Mouse (Mus musculus): Measurements from ENCODE around the gene Pnpla2. TPM values are rescaled to one million over a fixed set of nuclear protein-coding genes. Genes with fewer than 3 reads are reported as not detected.
"Not testable (repeated sequence)": the region's sequence is repeated elsewhere in the genome, so short reads cannot be mapped to it uniquely, and the experiment has no call there.

The Pnpla2 gene
- total RNA-seq, 2 experiments from 2014 or later: 173 to 205 TPM

GRCm38 (mm10) chr7:141446374-141446773, 8.6 kb upstream of the Pnpla2 start:
- not testable (repeated sequence) for DNase-seq (ENCODE audit: low spot score in 2 of 2)

GRCm38 (mm10) chr7:141447110-141447991, 7.6 kb upstream of the Pnpla2 start, which contains the start of gene Rplp2:
Rplp2 (plus strand) TSS chr7:141447370.
- peak; percentile 89 for DNase-seq (ENCODE audit: low spot score in 2 of 2)

- DNase-seq (ENCODE audit: low spot score in 2 of 2): no peak
Measured at GRCm38 (mm10) chr7:141451928-141452327, 3.1 kb upstream of the Pnpla2 start.

- DNase-seq (ENCODE audit: low spot score in 2 of 2): no peak
Measured at GRCm38 (mm10) chr7:141453636-141454035, 1.4 kb upstream of the Pnpla2 start.

- peak in 1 of 2 experiments; percentile 54 for DNase-seq (ENCODE audit: low spot score in 2 of 2)
Measured at GRCm38 (mm10) chr7:141455610-141456314, 764 bp downstream of the Pnpla2 start.

- DNase-seq (ENCODE audit: low spot score in 2 of 2): no peak
Measured at GRCm38 (mm10) chr7:141456739-141457138, 1.7 kb downstream of the Pnpla2 start.

GRCm38 (mm10) chr7:141457236-141457635, 2.2 kb downstream of the Pnpla2 start:
- DNase-seq (ENCODE audit: low spot score in 2 of 2): no peak

- no peak for DNase-seq (ENCODE audit: low spot score in 2 of 2)
Measured at GRCm38 (mm10) chr7:141457986-141458660, 3.1 kb downstream of the Pnpla2 start.

- no peak for DNase-seq (ENCODE audit: low spot score in 2 of 2)
Measured at GRCm38 (mm10) chr7:141458661-141459060, 3.7 kb downstream of the Pnpla2 start.

GRCm38 (mm10) chr7:141459301-141459711, 4.3 kb downstream of the Pnpla2 start:
- no peak for DNase-seq (ENCODE audit: low spot score in 2 of 2)

GRCm38 (mm10) chr7:141460001-141460390, 5.0 kb downstream of the Pnpla2 start:
- no peak for DNase-seq (ENCODE audit: low spot score in 2 of 2)

GRCm38 (mm10) chr7:141460391-141461113, 5.6 kb downstream of the Pnpla2 start, which contains the start of gene Cracr2b:
Cracr2b (plus strand) TSS chr7:141461094.
- DNase-seq (ENCODE audit: low spot score in 2 of 2): no peak

GRCm38 (mm10) chr7:141461521-141462332, 6.7 kb downstream of the Pnpla2 start:
- peak in 1 of 2 experiments; percentile 2 for DNase-seq (ENCODE audit: low spot score in 2 of 2)

GRCm38 (mm10) chr7:141462333-141462821, 7.4 kb downstream of the Pnpla2 start:
- no peak for DNase-seq (ENCODE audit: low spot score in 2 of 2)

GRCm38 (mm10) chr7:141463824-141464602, 9.0 kb downstream of the Pnpla2 start:
- peak in 1 of 2 experiments; percentile 11 for DNase-seq (ENCODE audit: low spot score in 2 of 2)

- peak in 1 of 2 experiments; percentile 5 for DNase-seq (ENCODE audit: low spot score in 2 of 2)
Measured at GRCm38 (mm10) chr7:141464603-141465201, 9.7 kb downstream of the Pnpla2 start.

- DNase-seq (ENCODE audit: low spot score in 2 of 2): no peak
Measured at GRCm38 (mm10) chr7:141465388-141466044, 10.5 kb downstream of the Pnpla2 start.

- DNase-seq (ENCODE audit: low spot score in 2 of 2): no peak
Measured at GRCm38 (mm10) chr7:141466045-141466394, 11.0 kb downstream of the Pnpla2 start.
